Mouse (Mus musculus) Muller cell, postnatal 12 days (primary cell): Measurements from ENCODE around the gene Mmp27.

ENCODE experiments used
- DNase-seq: peaks from one replicate; pipeline ENCODE4 v3.0.0-alpha.2; 2015; ENCODE audit errors: inconsistent ontology term

The Mmp27 gene

DNA sequence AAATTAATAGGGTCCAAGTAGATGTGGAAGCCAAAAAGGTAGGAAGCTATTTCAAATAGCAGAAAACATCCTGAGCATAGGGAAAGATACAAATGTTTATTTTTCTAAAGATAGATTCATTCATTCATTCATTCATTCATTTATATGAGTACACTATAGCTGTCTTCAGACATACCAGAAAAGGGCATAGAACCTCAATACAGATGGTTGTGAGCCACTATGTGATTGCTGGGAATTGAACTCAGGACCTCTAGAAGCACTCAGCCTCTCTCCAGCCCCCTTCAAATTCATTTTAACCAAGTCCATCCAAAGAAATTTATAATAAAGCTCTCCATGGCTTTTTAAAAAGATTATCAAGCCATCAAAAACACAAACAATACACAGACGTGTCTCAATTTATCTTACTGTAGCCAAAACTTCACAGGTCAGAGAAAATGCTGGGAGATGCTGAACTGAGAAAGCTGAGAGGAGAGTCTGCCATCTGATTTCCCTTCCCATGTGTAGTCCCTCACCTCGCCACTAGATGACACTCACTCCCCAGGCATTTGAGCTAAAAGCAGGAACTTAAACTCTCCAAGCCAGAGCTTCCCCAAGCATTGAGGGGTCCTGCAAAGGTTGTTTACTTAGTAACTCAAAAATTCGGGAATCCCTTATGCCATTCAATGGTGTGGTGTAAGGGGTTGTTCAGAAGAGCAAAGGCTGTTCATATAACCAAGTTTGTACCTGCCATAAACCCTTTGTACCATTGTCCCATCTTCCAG is 32.0 kb downstream of the Mmp27 start:
- DNase-seq, result peak; percentile 50

DNA sequence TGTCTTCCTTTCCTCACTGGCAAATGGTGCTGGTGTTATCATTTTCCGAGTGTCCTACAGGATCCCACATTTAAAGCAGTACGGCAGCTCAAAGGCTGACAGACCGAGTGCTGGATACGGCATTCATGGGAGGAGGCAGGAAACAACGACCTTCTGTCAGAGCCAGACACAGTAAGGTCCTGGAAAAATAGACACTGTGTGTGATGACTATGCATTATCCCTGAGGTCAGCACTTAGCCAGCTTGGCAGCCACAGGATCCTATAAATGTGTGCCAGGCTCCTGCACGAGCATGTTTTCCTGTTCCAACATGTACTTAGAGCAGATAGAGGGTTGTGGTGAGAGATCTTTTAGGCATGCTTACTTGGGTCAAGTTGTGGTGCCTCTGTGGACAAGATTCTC is 32.8 kb downstream of the Mmp27 start:
- peak; percentile 25 for DNase-seq

DNA sequence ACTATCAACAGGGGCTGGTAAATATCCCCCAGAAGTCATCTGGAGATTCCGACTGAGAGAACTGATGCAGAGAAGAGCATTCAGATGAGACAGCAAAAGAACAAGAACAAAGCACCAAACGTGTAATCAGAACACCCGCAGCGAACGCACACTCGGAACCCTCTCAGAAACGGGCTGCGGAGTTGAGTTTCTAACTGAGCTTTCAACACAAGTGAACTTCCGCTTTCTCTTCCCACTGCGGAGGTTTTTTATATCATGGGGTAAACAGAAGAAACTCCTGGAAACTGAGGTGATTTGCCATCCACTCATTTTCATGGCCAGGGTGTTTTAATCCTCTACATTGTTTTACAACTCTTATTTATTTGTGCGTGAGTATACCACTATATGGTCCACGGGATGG is 34.4 kb downstream of the Mmp27 start:
- no peak for DNase-seq

DNA sequence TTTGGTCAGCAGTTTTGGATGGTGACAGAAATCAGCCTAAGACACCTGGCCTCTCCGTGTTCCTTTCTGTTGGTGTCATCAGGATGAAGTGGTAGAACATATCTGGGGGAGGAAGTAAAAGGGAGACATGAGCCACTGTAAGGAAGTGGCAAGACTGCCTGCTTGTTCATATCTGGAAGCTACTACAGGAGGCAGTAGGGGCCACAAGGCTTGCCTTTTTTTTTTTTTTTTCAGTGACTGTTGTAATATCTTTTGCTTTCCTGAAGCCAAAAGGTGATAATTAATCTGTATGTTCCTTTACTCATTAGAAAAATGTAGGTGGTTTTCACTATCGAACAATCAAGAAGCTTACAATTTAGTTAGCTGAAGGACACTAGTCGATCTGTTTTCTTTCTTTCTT is 51.4 kb downstream of the Mmp27 start:
- no peak for DNase-seq

DNA sequence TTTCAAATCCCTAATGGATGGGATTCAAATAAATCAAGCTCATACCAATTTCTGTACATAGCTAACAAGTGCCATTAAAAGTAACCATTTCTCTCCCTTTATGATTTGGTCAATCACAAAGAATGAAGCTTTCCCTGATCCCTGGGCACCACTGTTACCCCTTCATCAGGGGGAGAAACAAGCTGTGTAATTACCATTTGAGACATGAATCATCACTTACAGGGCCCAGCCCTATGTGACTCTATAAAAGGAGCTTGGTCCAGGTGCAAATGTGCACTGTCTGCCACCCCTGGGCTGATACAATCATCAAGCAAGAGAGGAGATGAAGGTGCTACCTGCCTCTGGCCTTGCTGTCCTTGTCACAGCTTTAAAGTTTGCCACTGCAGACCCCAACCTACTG is 56.7 kb downstream of the Mmp27 start, which contains the start of gene Mmp20:
Gene Mmp20 (plus strand): TSS at position 301 of the 400 bp plus-strand sequence.
- DNase-seq, result no peak
